In the genomic region with DNA sequence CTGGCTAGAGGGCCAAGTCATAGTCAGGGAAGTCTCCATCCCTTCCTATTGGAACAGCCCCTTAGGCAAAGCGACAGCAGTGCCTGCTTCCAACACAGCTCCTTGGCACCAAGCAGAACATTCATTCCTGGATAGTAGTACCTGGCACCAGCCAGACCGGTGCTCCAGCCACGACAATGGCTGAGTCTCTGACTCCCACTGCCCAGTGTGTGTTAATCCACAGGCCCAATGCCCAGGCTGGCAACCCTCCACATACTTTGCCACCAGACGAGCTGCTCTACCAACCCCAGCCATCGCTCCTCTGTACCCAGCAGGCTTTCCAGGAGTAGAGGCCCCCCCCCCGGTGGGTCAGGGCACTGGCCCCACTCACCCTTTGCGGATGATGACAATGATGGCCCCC, we compare ENCODE assay signal across 12 mouse cellular contexts. TPM values are rescaled to one million over a fixed set of nuclear protein-coding genes. Genes with fewer than 3 reads are reported as not detected.
DNase-seq lines count a peak whose midpoint lies in the region; ATAC-seq and TF ChIP-seq lines count a peak whose summit lies in the region.
"Had no signal": no experiment of that assay in that cellular context is flagged by ENCODE, and none has a peak within 500 bp of the region (broad histone marks: within the 10 kb centered on the region; RNA-seq: fewer than 3 reads in every experiment).

No protein-coding gene starts in this region.

- ATAC-seq in megakaryocyte-erythroid progenitor cell, adult 5-6 weeks (replicated peaks; ENCODE audit: low FRiP score, low TSS enrichment, poor library complexity, severe bottlenecking), result no peak

- no peak overlapping the region for H3K27ac ChIP-seq in heart, adult 2 months
- H3K27ac ChIP-seq in heart, embryonic 10.5 days, result no peak overlapping the region
- H3K27ac ChIP-seq: left cerebral cortex, adult 2 months; lung, embryonic 15.5 days; neural tube, embryonic 12.5 days had no signal

- WGBS in heart, adult 2 months, result 59% methylated on average over 7 of the region's 7 CpGs
- 78% methylated on average over 7 of the region's 7 CpGs for WGBS in heart, embryonic 10.5 days

- no peak for TF ChIP-seq EP300 in heart, adult 2 months (IDR thresholded peaks at IDR 0.05; ENCODE audit: insufficient read depth, low read depth, low read length)

- TF ChIP-seq CTCF in heart, adult 2 months (IDR thresholded peaks at IDR 0.05), result no peak

- H3K79me2 ChIP-seq in heart, adult 2 months (replicated peaks; ENCODE audit: control insufficient read depth, insufficient read depth, low read length), result no peaks in the 10 kb centered on the region

- TF ChIP-seq POLR2A in heart, adult 2 months (IDR thresholded peaks at IDR 0.05; ENCODE audit: insufficient read depth, low read depth, low read length), result no peak

- no peaks in the 10 kb centered on the region for H3K27me3 ChIP-seq in heart, adult 2 months (ENCODE audit: control insufficient read depth, insufficient read depth, low read length)
- peaks cover 30% of the 10 kb centered on the region for H3K27me3 ChIP-seq in heart, embryonic 10.5 days (ENCODE audit: insufficient read depth, poor library complexity, severe bottlenecking)
- H3K27me3 ChIP-seq: lung, embryonic 15.5 days; neural tube, embryonic 12.5 days had no signal

- no peaks in the 10 kb centered on the region for H3K9me3 ChIP-seq in heart, embryonic 10.5 days
- H3K9me3 ChIP-seq: lung, embryonic 15.5 days; neural tube, embryonic 12.5 days had no signal

- peak; percentile 64 to 82 for DNase-seq in heart, adult 2 months
- DNase-seq in heart, embryonic 10.5 days (ENCODE audit: low spot score), result no peak
- peak; percentile 61 to 75 for DNase-seq in right cerebral cortex, postnatal 10 days (ENCODE audit: low spot score in 2 of 2)
- no peak for DNase-seq in right cerebral cortex, postnatal 14 days
- DNase-seq in heart, adult 9 months (ENCODE audit: low spot score in 2 of 2), result peak; percentile 65 to 68
- peak; percentile 40 for DNase-seq in ovary, postnatal 14 days (ENCODE audit: low spot score)
- no peak for DNase-seq in embryo, embryonic 11 days

- H3K36me3 ChIP-seq in heart, adult 2 months (ENCODE audit: control insufficient read depth, insufficient read depth, low read length), result no peaks in the 10 kb centered on the region
- no peaks in the 10 kb centered on the region for H3K36me3 ChIP-seq in heart, embryonic 10.5 days
- H3K36me3 ChIP-seq: lung, embryonic 15.5 days; neural tube, embryonic 12.5 days had no signal

- no peak overlapping the region for H3K9ac ChIP-seq in heart, adult 2 months (ENCODE audit: low read depth, low read length)
- H3K9ac ChIP-seq: lung, embryonic 15.5 days; neural tube, embryonic 12.5 days had no signal

- no peaks in the 10 kb centered on the region for H3K4me1 ChIP-seq in heart, adult 2 months (ENCODE audit: control insufficient read depth, insufficient read depth, low read length)
- H3K4me1 ChIP-seq in heart, embryonic 10.5 days, result peaks cover 20% of the 10 kb centered on the region
- H3K4me1 ChIP-seq: lung, embryonic 15.5 days; neural tube, embryonic 12.5 days had no signal

- intact Hi-C loops in heart, adult 2 months (cut with DNase I), result loop anchor here (5.0 kb wide), 1 partner anchor 825 kb away; no protein-coding TSS in a partner anchor

- H3K4me3 ChIP-seq in heart, adult 2 months, result no peak overlapping the region
- no peak overlapping the region for H3K4me3 ChIP-seq in heart, embryonic 10.5 days
- H3K4me3 ChIP-seq: erythroblast, embryonic 14.5 days; left cerebral cortex, adult 2 months; lung, embryonic 15.5 days; neural tube, embryonic 12.5 days had no signal

RNA-seq across cellular contexts. Expression of gene Ptpru, which starts 40.6 kb away (rescaled TPM):
- 1 to 10 TPM; 4.3 to 5.7 TPM for total RNA-seq in heart, adult 2 months (2021)
- 4.2 and 5.5 TPM in 2 replicates for polyA plus RNA-seq in heart, adult 2 months (2012; rRNA removed)
- 1.9 and 7.6 TPM in 2 replicates for polyA plus RNA-seq in heart, embryonic 10.5 days (2016; fragmentation: Nextera tagmentation; extraction: Ambion mirVana)
- not detected in 2 replicates for total RNA-seq in megakaryocyte-erythroid progenitor cell, adult 5-6 weeks (2014; fragmentation: Nextera tagmentation)
- total RNA-seq in megakaryocyte-erythroid progenitor cell, adult 5-6 weeks (2017), result not detected in 2 replicates

RNA-seq across cellular contexts. Expression of gene Mecr, which starts 45.8 kb away (rescaled TPM):
- total RNA-seq in heart, adult 2 months (2021), result 10 to 100 TPM; 27.7 to 28.3 TPM
- polyA plus RNA-seq in heart, adult 2 months (2012; rRNA removed), result 28.1 and 32.9 TPM in 2 replicates
- polyA plus RNA-seq in heart, embryonic 10.5 days (2016; fragmentation: Nextera tagmentation; extraction: Ambion mirVana), result 45.9 and 52.5 TPM in 2 replicates
- 77.8 and 78.9 TPM in 2 replicates for total RNA-seq in megakaryocyte-erythroid progenitor cell, adult 5-6 weeks (2014; fragmentation: Nextera tagmentation)
- total RNA-seq in megakaryocyte-erythroid progenitor cell, adult 5-6 weeks (2017), result 25.5 and 63.1 TPM in 2 replicates

Comparison
In these comparisons a context has a peak if more than half of its experiments do, and no peak if none do; other contexts are left out.
1. DNase-seq: peak in heart, adult 2 months (2 of 2), right cerebral cortex, postnatal 10 days (2 of 2), heart, adult 9 months (2 of 2) and ovary, postnatal 14 days (single experiment); none in heart, embryonic 10.5 days (single experiment), right cerebral cortex, postnatal 14 days (single experiment) and embryo, embryonic 11 days (single experiment).
2. RNA of gene Ptpru, which starts 40.6 kb away (total RNA-seq): 4.3 to 5.7 TPM in heart, adult 2 months; not detected in megakaryocyte-erythroid progenitor cell, adult 5-6 weeks; every median in the first group is over 4 times any median in the second.